Mouse (Mus musculus) bone marrow macrophage, adult 2 months (primary cell): ENCODE measurements around the gene Tmem135.

ENCODE experiments used
- CTCF ChIP-seq: IDR thresholded peaks from 2 replicates; pipeline ENCODE4 v1.5.1; 2012; ENCODE audit warnings: low read depth, mild to moderate bottlenecking, low read length, moderate library complexity
- POLR2A ChIP-seq: IDR thresholded peaks from 2 replicates; pipeline ENCODE4 v1.6.1; 2012; ENCODE audit warnings: mild to moderate bottlenecking, low read depth, low read length, borderline replicate concordance

GRCm38 (mm10) chr7:89339142-89339435 is 64.9 kb downstream of the Tmem135 start:
- TF ChIP-seq POLR2A = no peak
- TF ChIP-seq CTCF = no peak
